Mouse (Mus musculus) heart, postnatal 10 days (tissue): ENCODE measurements at regions not wholly inside any gene's neighbourhood (a gene's known extent, or its start where the extent isn't known, plus 50 kb on each side); places are given as distances from the start of the nearest gene placed in this dataset.

Experiments used
- DNase-seq, 2 experiments: peaks; one replicate each; pipeline ENCODE4 v3.0.0; 2021
- intact Hi-C: fragments of 180-260 bp; cut with DNase I; formaldehyde crosslinking; loops from one replicate; pipeline ENCODE4 v1.15.1; 2025

DNA sequence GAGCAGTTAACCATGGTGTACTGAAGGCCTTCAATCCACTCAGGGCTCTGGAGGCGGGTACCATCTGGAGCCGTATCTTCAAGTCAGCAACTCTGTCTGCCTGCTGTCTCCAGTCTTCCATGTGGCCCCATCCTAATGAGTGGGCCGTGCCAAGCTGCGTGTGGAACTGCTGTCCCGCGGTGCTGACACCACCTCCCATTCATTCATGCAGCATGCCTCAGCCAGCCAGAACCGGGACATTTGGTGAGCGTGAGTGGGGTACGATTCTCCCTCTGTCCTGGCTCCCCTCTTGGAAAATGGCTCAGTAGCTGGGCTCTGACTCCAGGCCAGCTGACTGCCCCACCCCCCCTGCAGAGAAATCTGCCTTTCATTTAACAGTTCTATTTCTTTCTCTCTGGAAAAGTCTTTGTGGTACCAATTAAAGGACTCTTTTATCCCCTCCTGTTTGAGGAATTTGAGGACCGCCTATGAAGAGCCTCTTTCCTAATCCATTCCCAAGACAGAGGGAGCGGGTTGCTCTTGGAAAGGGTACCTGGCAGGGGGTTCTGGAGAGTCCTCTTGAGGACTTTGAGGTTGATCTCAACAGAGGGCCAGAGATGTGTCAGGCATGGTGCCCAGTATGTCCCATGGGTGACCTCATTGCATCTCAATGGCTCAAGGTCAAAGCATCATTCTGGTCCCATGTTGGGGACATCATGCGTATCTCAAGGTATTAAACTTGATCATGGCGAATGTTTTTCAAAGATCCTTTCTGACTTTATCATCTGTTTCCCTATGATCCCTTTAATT is 55.5 kb upstream of the Brd7 start:
- intact Hi-C loops = no loop called here
- no peak for DNase-seq

DNA sequence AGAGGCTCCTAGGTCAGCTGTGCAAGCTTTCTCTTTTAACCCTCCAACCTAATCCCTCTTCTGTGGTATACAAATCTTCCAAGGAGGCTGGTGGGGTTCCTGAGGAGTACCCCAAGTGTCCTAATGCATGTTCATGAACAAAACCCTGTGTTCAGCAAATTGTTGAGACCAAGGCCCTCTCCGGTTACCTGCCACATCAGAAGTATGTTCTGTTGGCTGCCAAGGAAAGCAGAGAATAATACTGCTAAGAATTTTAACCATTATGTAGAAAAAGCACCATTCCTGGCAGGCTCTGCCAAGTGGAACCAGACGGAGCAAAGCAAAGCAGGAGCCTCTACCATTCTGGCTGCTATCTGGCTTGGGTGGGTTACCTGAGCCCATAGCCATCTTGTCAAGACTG is 61.3 kb upstream of the Brd7 start:
- intact Hi-C loops = no loop called here
- DNase-seq = no peak

DNA sequence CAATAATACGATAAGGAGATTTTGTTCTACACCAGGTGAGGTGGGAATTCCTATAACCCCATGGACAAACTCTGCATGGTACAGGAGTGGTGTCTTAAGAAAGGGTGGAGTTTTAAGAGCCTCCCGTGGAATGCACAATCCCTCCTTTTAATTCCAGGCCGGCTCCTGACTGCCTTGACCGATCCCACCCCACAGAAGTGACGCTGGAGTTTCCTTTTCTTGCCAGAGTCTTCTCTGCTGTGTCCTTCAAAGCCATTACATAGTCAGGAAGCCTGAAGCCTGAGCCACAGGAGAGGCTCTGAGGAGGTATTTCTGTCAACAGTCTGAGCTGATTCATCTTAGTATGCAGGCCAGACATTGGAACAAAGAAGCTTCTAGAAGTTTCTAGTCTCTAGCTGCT is 66.6 kb upstream of the Brd7 start:
- no peak for DNase-seq
- intact Hi-C loops = no loop called here

DNA sequence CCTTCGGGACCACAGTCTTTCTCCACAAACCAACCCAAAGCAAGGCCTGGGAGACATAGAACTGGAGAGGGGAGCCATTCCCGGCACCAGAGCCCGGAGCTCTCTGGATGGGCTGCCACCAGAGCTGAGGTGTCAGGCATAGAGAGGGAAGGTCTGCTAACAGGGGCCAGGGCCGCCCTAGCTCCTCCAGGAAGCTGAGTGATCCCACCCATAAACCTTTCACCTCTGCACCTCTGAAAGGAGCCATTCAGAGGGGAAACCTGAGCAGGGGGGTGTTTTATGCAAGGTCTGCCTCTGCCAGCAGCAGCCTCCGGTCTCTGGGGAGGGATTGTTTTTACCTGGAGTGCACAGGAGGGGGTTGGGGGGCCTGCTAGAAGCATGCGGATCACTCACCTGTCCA is 69.4 kb upstream of the Brd7 start:
- DNase-seq = no peak
- intact Hi-C loops = no loop called here

DNA sequence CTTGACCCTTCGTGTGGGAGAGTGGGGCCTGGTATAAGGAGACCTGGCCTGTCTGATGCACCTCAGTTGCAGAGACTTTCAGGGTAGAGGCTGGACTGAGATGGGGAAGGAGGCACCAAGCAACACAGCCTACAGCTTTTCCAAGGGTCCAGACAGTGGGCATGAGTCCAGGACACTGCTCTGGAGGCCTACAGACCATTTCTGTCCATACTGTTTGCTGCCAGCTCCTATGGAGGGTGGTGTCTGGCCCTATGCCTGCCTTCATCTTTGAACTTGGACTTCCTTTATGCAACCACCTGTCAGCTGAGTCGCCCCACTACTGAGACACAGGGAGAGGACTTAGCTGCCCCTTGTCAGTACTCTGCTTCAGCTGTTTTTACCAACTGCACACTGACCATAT is 73.7 kb upstream of the Brd7 start:
- DNase-seq = no peak
- intact Hi-C loops = no loop called here

DNA sequence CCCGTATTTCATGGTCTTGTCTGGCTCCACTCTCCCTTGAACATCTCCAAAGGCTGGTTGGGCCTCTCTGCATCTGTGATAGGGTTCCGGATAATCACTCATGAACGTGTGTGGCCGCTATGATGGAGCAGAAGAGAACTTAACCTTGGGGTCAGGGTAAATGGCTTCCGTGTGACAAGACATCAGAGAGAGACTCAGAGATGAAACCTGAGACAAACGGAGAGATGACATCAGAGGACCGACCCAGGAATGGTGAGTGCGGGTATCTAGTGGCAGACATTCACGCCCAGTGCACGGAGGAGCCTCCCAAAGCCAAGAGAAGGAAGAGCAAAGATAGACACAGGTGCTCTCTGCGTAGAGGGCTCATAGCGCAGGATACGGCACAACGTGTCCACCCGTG is 78.2 kb upstream of the Brd7 start:
- no peak for DNase-seq

DNA sequence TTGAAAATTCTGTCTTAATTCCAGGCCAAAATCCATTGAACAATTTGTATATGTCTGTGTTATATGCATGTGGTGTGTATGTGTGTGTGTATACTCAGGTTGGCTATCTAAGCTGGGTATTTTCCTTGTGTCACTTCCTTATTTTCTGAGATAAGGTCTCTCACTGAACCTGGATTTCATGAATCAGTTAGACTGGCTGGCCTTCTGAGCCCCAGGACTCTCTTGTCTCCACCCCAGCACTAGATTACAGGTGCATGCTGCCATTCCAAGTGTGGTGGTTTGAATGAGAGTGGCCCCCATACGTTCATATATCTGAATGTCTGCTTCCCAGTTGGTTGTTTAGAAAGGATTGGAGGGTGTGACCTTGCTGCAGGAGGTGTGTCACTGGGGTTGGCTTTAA is 77.8 kb upstream of the Nkd1 start:
- intact Hi-C loops = no loop called here
- DNase-seq = no peak

More for the DNA sequence above, 78.2 kb upstream of the Brd7 start:
- intact Hi-C loops = no loop called here

DNA sequence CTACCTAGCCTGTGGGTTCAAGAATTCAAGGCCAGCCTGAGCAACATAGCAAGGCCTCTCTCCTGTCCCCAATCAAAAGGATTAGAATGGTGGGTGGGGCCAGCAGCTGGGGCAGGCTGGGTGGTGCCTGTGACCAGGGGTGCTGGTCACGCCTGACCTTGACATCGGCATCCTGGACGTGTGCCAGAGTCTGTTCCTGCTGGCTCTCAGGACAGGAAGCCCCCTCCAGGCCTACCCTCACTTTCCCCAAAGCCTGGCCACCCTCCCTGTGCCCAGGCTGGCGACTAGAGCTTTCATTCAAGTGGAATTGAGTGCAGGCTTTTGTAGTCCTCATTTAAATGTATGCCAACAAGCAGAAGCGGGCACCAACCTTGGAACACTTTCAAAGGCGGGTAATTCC is 73.7 kb upstream of the Nkd1 start:
- DNase-seq = no peak
- intact Hi-C loops = no loop called here

DNA sequence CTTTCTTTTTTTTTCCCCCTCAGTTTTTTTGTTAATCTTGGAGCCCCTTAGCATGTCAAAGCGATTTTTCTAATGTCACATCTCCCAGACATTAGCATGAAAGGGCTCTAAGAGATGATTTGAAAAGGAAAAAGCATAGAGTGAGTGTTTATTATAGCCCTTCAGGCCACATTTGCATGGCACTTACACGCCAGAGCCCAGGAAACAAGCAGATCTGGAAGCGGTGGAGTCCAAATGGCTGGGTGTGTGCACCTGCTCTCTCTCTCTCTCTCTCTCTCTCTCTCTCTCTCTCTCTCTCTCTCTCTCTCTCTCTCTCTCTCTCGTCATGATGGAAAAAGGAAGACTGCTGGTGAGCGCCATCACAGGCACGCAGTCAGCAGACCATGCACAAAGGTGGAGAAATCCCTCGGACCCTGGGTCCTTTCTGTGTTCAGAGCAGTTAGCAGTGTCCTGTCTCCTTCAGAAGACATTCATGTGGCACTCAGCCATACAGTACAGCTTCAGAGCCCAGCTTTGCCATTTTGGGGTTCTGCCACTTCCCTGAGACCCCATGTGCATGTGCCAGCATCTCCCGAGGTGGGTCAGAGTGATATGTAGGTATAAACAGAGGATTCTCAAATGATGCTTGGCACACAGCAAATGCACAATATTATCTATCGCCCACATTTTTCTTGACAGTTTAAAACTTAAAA is 73.2 kb upstream of the Nkd1 start:
- intact Hi-C loops = no loop called here

DNA sequence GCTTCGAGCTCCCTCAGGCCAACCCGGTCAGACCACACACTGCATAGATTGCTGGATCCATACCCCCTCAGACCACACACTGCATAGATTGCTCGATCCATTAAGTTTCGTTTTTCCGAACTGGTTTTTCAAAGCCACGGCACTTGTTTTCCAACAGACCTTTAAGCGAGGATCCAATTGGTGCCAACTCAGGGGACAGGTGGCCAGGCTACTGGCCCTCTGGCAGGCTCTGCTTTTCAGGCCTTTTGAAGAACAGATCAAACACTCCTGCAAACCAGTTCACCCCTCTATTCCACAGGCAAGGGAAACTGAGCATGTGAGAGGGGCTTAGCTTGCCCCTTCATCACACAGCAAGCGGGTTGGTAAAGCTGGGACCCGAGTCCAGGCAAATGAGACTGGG is 72.2 kb upstream of the Nkd1 start:
- DNase-seq = no peak
- intact Hi-C loops = no loop called here

More for the DNA sequence above, 73.2 kb upstream of the Nkd1 start:
- no peak for DNase-seq

DNA sequence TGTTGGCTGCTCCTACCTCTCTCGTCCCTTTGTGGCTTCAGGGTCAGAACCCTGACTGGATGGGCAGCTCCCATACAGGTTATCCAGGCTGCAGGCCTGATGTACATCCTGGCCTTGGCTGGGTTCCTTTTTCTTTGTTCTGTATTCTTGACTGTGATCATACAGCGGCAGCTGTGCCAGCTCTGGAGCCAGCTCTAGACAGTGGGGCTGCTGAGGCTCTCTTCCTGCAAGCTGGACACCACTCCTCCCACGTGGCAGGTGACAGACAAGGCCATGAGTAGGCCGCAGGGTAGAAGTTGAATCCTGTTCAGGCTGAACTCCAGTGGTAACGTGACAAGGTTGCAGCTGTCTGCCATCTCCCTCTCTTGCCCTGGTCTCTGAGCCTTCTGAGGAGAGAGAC is 71.6 kb upstream of the Nkd1 start:
- intact Hi-C loops = no loop called here

DNA sequence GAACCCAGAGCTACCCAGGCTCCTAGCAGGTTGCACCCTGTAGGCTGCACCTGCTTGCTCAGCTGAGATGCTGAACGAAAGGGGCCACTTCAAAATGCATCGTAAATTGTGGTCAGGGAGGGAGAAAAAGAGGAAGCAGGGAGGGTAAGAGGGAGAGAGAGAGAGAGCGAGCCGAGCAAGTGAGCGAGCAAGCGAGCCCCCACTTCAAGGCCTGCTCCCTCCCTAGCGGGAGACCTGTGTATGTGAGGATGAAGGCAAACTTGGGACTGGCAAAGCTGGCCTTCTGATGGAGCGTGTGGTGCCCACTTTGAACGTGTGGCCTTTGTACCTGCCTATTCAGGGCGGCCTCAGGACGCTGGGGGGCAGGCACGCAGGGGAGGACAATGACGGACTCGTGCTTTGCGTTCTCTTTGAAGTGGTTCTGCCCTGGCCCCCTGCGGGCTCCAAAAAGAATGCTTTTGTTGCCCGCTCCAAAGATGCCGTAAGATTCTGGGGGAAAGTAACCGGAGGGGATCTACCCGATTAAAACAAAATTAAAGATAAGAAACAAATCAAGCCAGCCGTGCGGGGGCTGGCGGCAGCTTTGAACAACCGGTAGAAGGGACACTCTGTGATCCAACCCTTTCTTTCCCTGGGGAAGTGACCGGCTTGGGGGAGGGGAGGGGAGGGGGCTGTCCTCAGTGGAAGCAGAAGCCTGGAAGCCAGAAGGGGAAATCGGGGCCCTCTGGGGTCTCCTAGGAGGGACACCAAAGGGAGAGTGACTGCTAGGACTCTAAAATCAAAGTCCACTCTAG is 70.1 kb upstream of the Nkd1 start:
- intact Hi-C loops = loop anchor here (5.0 kb wide), 1 partner anchor 171 kb away; no protein-coding TSS in a partner anchor
- DNase-seq = no peak

More for the DNA sequence above, 71.6 kb upstream of the Nkd1 start:
- DNase-seq = no peak

DNA sequence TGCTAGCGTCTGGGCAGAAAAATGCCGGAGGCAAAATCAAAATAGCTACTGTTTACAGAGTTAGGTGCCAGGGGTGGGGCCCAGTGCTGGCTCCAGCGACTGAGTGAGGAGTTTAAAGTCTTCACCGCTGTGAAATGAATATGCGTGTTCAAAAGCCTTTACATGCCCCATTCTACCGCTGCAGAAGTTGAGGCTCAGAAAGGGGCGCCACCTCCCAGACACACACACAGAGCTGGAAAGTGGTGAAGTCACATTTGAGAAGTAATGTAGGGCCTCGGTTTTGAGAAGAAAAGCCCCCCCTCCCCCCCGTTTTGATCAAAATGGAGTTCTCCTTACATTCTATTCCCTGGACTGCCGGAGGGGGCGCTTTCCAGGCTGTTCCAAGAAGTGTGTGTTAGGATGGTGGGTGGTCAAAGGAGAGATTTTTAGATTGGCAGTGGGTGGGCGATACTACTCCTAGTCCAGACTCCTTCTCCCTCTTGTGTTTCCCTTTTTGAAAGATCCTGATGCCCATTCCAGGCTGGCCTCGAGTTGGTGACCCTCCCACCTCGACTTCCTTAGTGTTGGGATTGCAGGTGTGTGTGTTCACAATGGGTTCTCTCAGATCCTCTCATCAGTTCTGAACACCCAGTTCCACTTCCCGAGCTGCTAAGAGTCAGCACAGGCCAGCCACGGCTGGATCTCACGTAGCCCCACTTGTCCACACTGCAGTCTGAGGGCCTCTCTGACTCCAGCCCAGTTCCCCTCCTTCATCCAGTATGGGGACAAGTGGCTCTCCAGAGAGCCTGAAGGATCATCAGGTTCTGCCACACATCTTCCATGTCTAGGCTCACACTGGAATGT is 69.3 kb upstream of the Nkd1 start:
- intact Hi-C loops = loop anchor here (5.0 kb wide), 1 partner anchor 170 kb away; no protein-coding TSS in a partner anchor
- no peak for DNase-seq

DNA sequence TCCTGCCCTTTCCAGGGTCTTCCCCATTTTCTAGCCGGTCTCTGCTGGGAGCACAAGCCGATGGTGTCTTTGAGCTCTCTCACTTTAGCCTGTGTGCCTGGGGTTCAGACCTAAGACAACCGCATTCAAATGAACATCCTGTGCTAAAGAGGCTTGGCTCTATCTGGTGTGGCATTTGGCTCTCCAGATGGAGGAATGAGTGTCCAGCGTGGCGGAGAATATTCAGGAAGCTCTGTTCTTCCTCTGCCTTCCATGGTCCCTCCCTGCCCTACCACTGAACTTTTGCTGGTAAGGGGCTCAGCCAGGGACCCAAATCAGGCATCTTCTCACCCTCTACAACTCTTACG is 68.7 kb upstream of the Nkd1 start:
- DNase-seq = no peak
- intact Hi-C loops = loop anchor here (5.0 kb wide), 1 partner anchor 170 kb away; no protein-coding TSS in a partner anchor

DNA sequence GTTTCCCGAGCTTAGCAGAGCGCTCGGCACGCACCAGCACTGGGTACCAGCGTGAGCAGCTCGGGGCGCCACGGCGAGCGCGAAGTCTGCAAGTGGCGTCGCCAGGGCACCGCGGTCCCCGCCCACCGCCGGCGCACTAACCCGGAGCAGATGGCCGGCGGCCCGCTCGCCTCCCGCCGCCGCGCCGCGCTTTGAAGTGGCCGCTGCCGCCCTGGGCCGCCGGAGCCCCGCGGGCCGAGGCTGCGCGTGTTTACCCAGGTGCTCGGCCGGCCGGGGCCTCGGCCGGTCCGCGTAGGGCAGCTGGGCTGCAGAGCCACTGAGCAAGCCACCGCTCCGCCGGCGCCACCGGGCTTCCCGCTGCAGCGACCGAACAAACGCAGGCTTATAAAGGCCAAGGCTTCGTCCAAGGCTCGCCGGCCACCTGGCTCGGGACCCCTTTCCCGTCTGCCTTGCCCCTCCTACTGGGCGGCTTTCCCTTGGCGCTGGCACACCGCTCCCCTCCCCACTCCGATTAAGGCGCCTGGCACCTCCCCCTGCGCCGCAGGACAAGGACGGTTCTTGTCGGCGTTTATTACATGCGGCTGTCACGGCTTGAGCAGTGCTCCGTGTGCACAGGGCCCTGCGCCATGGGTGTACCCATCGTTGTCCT is 67.0 kb upstream of the Nkd1 start:
- intact Hi-C loops = loop anchor here (5.0 kb wide), 1 partner anchor 168 kb away; no protein-coding TSS in a partner anchor
- peak; percentile 35 to 41 for DNase-seq

DNA sequence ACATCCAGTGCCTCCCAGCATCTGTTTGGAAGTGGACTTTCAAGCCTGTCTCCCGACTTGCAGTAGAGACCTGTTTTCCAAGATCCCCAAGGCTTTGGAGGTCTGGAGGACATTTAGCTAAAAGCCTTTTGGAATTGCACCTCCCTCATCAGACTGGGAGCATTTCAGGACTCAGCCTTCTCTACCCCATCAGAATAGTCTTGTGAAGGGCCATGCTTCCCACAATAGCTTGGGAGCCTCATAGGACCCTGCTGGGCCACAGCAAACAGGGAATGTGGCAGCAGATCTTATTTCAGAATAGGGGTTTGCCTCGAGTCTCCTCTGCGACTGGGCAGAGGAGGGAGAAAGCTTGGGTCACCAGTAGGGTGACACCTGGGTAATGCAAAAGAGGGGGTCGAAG is 66.2 kb upstream of the Nkd1 start:
- intact Hi-C loops = loop anchor here (5.0 kb wide), 1 partner anchor 167 kb away; no protein-coding TSS in a partner anchor
- no peak for DNase-seq

DNA sequence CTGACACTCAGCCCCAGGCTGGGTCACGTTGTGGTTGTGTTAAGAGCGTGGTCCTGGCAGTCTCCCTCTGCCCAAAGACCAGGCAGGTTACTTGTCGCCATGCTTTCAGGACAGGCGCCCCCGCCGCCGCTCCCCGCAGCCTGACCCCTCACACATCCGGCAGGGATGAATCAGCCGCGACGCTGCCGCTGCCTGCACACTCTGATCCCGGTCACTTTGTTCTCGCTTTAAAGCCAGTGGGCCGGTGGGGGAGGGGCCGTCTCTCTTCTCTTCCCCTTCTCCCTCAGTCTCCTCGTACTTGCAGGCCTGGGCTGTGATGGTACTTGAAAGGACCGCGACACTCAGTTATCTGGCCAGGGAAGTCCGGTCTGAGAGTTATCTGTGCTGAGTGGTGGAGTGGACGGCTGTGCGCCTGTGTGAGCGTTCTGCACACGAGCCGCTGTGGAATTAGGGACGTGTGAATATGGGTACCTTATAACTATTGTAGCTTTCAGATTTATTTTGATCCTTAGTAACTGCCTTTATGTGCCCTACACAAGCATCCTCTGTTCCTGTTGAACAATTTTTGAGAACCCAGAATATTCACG is 65.6 kb upstream of the Nkd1 start:
- DNase-seq = no peak
- intact Hi-C loops = no loop called here

DNA sequence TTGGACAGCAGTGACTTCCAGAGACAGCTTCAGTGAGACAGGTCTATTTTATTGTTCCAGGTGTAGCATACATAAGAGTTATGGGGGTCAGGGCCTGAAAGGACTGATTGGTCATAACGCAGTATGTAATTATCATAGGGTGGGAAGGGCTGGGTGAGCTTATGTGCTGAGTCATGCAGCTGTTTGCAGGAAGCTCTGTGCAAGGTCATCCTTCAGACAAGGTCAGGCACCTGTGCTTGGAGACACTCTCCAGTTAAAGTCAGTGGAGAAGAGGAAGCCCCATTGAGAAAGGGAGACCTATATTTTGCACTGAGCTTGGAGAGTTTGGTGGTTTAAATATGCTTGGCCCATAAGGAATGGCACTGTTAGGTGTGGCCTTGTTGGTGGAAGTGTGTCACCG is 62.0 kb upstream of the Nkd1 start:
- DNase-seq = no peak
- intact Hi-C loops = no loop called here

DNA sequence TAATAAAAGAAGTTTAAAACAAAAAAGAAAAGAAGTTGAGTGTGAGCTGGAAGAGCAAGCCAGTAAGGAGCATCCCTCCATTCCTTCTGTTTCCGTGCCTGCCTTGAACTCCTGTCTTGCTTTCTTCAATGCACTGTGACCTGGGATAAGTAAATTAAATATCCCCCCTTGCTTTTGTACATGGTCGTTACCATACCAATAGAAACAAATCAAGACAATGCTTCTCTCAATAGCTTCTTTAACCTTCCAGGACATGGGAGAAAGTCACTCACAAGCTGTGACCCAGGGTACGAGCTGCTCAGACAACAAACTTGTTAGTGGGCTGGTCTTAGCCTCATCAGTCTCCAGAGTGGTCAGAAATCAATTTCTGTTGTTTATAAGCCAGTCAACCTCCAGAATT is 53.4 kb upstream of the Nkd1 start:
- intact Hi-C loops = no loop called here
- no peak for DNase-seq
